Mouse (Mus musculus): ENCODE data around the gene Slc16a4. TPM values are rescaled to one million over a fixed set of nuclear protein-coding genes. Genes with fewer than 3 reads are reported as not detected.

Gene Slc16a4
- total and polyA plus RNA-seq, 3 experiments: 0.04 to 0.65 TPM; not detected in 1

DNA sequence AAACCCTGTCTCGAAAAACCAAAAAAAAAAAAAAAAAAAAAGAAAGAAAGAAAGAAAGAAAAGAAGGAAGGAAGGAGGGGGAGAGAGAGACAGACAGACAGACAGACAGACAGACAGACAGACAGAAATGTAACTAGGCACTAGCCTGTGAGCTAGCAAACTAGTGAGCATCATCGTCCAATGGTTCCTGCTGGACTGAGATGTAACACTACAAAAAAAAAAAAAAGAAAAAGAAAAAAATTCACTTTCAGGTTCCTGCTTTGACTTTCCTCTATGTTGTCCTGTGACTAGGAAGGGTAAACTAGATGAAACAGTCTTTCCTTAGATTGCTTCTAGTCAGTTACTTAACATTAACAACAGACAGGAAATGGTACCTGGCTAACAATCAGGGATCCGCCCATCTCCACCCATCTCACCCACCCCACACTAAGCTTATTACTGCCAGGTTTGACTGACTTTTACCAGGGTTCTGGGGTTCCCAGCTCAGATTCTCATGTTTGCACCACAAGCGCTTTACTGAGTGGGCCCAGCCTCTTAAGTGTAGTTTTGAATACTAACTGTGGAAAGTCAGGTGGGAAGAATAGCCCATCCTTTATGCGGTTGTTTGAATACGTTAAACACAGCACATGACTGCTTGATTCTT lies 64.7 kb downstream of the Slc16a4 start:
- peak overlapping the region; percentile 54 for H3K27ac ChIP-seq (ENCODE audit: control insufficient read depth, low read depth, low read length)
- H3K27me3 ChIP-seq (ENCODE audit: control insufficient read depth in 1 of 2, insufficient read depth in 2 of 2, low read length in 2 of 2): peaks cover 0 to 8% of the 10 kb centered on the region in 2 experiments; a peak in 3 of 4 replicates
- H3K9ac ChIP-seq (ENCODE audit: control insufficient read depth, low read depth, low read length, poor library complexity, severe bottlenecking): no peak overlapping the region
- no peaks in the 10 kb centered on the region for H3K9me3 ChIP-seq (replicated peaks; ENCODE audit: insufficient read depth, low read length)
- DNase-seq (ENCODE audit: low read depth, low spot score): peak; percentile 42
- TF ChIP-seq CHD1 (IDR thresholded peaks at IDR 0.05; ENCODE audit: low read depth, low read length) (no peak), TAL1 (IDR thresholded peaks at IDR 0.05; ENCODE audit: low read length) (no peak), ZMIZ1 (IDR thresholded peaks at IDR 0.05; ENCODE audit: low read depth, low read length) (no peak), SIN3A (IDR thresholded peaks at IDR 0.05; ENCODE audit: low read length) (no peak), CTCF (IDR thresholded peaks at IDR 0.05 in 2 of 3, conservative IDR thresholded peaks at IDR 0.05 in 1 of 3; ENCODE audit: control insufficient read depth in 1 of 3, insufficient read depth in 1 of 3, low read depth in 2 of 3, low read length in 3 of 3, poor library complexity in 1 of 3, severe bottlenecking in 1 of 3) (no peak), POLR2AphosphoS2 (IDR thresholded peaks at IDR 0.05; ENCODE audit: low read length) (no peak), POLR2AphosphoS5 (IDR thresholded peaks at IDR 0.05; ENCODE audit: borderline replicate concordance, low read depth, low read length) (no peak), ZNF384 (IDR thresholded peaks at IDR 0.05; ENCODE audit: low read depth, low read length) (peak; percentile 52), POLR2A (IDR thresholded peaks at IDR 0.05; ENCODE audit: control insufficient read depth in 1 of 2, insufficient read depth in 1 of 2, low read depth in 1 of 2, low read length in 2 of 2, poor library complexity in 1 of 2) (no peak), EP300 (IDR thresholded peaks at IDR 0.05; ENCODE audit: low read depth in 1 of 2, low read length in 2 of 2) (peak in 1 of 2 experiments; percentile 36; a peak in 1 of 4 replicates)
- peaks cover 0 to 17% of the 10 kb centered on the region in 2 experiments; a peak in 2 of 4 replicates for H3K36me3 ChIP-seq (ENCODE audit: control insufficient read depth in 1 of 2, insufficient read depth in 2 of 2, low read length in 2 of 2)
- H3K79me2 ChIP-seq (ENCODE audit: control insufficient read depth, insufficient read depth, low read length, poor library complexity): no peaks in the 10 kb centered on the region
- no peak overlapping the region for H3K4me3 ChIP-seq (ENCODE audit: control insufficient read depth in 1 of 2, insufficient read depth in 1 of 2, low read depth in 2 of 2, low read length in 2 of 2)
- peaks cover 0 to 26% of the 10 kb centered on the region in 2 experiments for H3K4me1 ChIP-seq (ENCODE audit: control insufficient read depth in 1 of 2, insufficient read depth in 2 of 2, low read length in 2 of 2)

DNA sequence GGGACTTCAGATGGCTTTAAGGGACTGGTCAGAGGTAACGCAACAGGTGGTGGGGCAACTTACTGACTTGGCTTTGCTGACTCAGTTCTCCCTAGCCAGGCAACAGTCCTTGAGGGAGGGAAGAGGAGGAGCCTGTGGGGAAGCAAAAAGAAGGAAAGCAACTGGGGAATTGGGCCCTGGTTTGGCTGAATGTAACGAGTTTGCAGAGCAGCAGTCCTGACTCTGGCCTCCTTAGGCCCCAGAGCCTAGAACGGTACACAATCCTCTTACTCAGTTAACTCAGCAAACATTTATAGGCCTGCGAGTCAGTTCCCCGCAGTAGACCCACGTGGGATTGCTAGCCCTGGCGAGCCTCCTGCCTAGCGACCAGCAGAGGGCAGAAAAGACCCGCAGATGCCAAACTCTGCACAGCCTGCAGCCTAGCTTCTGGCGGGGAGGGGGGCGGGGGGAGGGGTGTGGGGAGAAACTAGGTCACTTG lies 66.0 kb downstream of the Slc16a4 start:
- peak; percentile 87 for DNase-seq (ENCODE audit: low read depth, low spot score)
- Histone ChIP-seq H3K79me2 (ENCODE audit: control insufficient read depth, insufficient read depth, low read length, poor library complexity) (no peaks in the 10 kb centered on the region), H3K27me3 (ENCODE audit: control insufficient read depth in 1 of 2, insufficient read depth in 2 of 2, low read length in 2 of 2) (peaks cover 2 to 6% of the 10 kb centered on the region in 2 experiments), H3K36me3 (ENCODE audit: control insufficient read depth in 1 of 2, insufficient read depth in 2 of 2, low read length in 2 of 2) (peaks cover 0 to 17% of the 10 kb centered on the region in 2 experiments; a peak in 2 of 4 replicates), H3K4me3 (ENCODE audit: control insufficient read depth in 1 of 2, insufficient read depth in 1 of 2, low read depth in 2 of 2, low read length in 2 of 2) (peak overlapping the region; percentile 27 to 71), H3K4me1 (ENCODE audit: control insufficient read depth in 1 of 2, insufficient read depth in 2 of 2, low read length in 2 of 2) (peaks cover 0 to 26% of the 10 kb centered on the region in 2 experiments), H3K9me3 (replicated peaks; ENCODE audit: insufficient read depth, low read length) (no peaks in the 10 kb centered on the region), H3K27ac (ENCODE audit: control insufficient read depth, low read depth, low read length) (peak overlapping the region; percentile 70), H3K9ac (ENCODE audit: control insufficient read depth, low read depth, low read length, poor library complexity, severe bottlenecking) (peak overlapping the region; percentile 82)
- TF ChIP-seq EP300 (IDR thresholded peaks at IDR 0.05; ENCODE audit: low read depth in 1 of 2, low read length in 2 of 2) (no peak), POLR2A (IDR thresholded peaks at IDR 0.05; ENCODE audit: control insufficient read depth in 1 of 2, insufficient read depth in 1 of 2, low read depth in 1 of 2, low read length in 2 of 2, poor library complexity in 1 of 2) (peak in 1 of 2 experiments; percentile 41; a peak in 1 of 4 replicates), USF2 (IDR thresholded peaks at IDR 0.05; ENCODE audit: borderline replicate concordance in 1 of 2, insufficient read depth in 1 of 2, low read depth in 1 of 2, low read length in 2 of 2) (no peak), NELFE (IDR thresholded peaks at IDR 0.05; ENCODE audit: low read depth, low read length) (0 out of 2 replicates have a peak, but pooled peaks have one; percentile 26), MAFK (IDR thresholded peaks at IDR 0.05; ENCODE audit: borderline replicate concordance, low read depth, low read length) (0 out of 2 replicates have a peak, but pooled peaks have one; percentile 9), ETS1 (IDR thresholded peaks at IDR 0.05; ENCODE audit: low read depth, low read length) (no peak), SMC3 (IDR thresholded peaks at IDR 0.05; ENCODE audit: low read depth, low read length) (peak; percentile 73), RAD21 (IDR thresholded peaks at IDR 0.05; ENCODE audit: low read depth, low read length) (peak; percentile 76), ZC3H11A (IDR thresholded peaks at IDR 0.05; ENCODE audit: low read depth, low read length) (peak; percentile 62), NRF1 (IDR thresholded peaks at IDR 0.05; ENCODE audit: insufficient read depth, low read depth, low read length, poor library complexity, severe bottlenecking) (no peak), MYB (IDR thresholded peaks at IDR 0.05; ENCODE audit: low read depth, low read length) (no peak), POLR2AphosphoS2 (IDR thresholded peaks at IDR 0.05; ENCODE audit: low read length) (no peak), POLR2AphosphoS5 (IDR thresholded peaks at IDR 0.05; ENCODE audit: borderline replicate concordance, low read depth, low read length) (no peak), MXI1 (IDR thresholded peaks at IDR 0.05; ENCODE audit: low read depth, low read length) (peak; percentile 95), ZNF384 (IDR thresholded peaks at IDR 0.05; ENCODE audit: low read depth, low read length) (no peak), CHD1 (IDR thresholded peaks at IDR 0.05; ENCODE audit: low read depth, low read length) (no peak), MYC (IDR thresholded peaks at IDR 0.05; ENCODE audit: low read depth, low read length) (peak; percentile 82; the same call in 1 of the 2 replicates), MAX (IDR thresholded peaks at IDR 0.05; ENCODE audit: low read length) (peak; percentile 73), TAL1 (IDR thresholded peaks at IDR 0.05; ENCODE audit: low read length) (no peak), ELF1 (IDR thresholded peaks at IDR 0.05; ENCODE audit: low read depth, low read length) (no peak), KAT2A (conservative IDR thresholded peaks at IDR 0.05; ENCODE audit: low read depth, low read length) (no peak), RCOR1 (IDR thresholded peaks at IDR 0.05; ENCODE audit: low read depth, low read length) (no peak), GABPA (IDR thresholded peaks at IDR 0.05; ENCODE audit: low read depth, low read length) (no peak), TBP (IDR thresholded peaks at IDR 0.05; ENCODE audit: low read depth, low read length) (peak; percentile 19; the same call in 1 of the 2 replicates), BHLHE40 (IDR thresholded peaks at IDR 0.05; ENCODE audit: borderline replicate concordance, low read depth, low read length) (no peak)

Measured in MEL (cell line).